Mouse (Mus musculus) cortical plate, adult 2 months (tissue): ENCODE measurements around the gene Ezr. TPM values are rescaled to one million over a fixed set of nuclear protein-coding genes. Genes with fewer than 3 reads are reported as not detected.

Experiments
- H3K27ac ChIP-seq: fragments of 200-500 bp; 2 replicates; pipeline ENCODE4 v1.5.1; 2012; ENCODE audit warnings: low read length, control low read depth, inconsistent platforms; ENCODE audit not compliant: insufficient read depth
- H3K4me1 ChIP-seq: fragments of 200-500 bp; 2 replicates; pipeline ENCODE4 v1.6.1; 2011; ENCODE audit warnings: low read length; ENCODE audit not compliant: control insufficient read depth, insufficient read depth
- H3K4me3 ChIP-seq: fragments of 200-500 bp; 2 replicates; pipeline ENCODE4 v1.5.1; 2011; ENCODE audit warnings: mild to moderate bottlenecking, low read length, control low read depth; ENCODE audit not compliant: insufficient read depth
- CTCF ChIP-seq: fragments of 200-500 bp; IDR thresholded peaks from 2 replicates; pipeline ENCODE4 v1.5.1; 2011; ENCODE audit warnings: mild to moderate bottlenecking, control low read depth, low read length; ENCODE audit not compliant: insufficient read depth; ENCODE audit errors: extremely low read depth
- POLR2A ChIP-seq: fragments of 200-500 bp; IDR thresholded peaks from 2 replicates; pipeline ENCODE4 v1.6.1; 2011; ENCODE audit warnings: mild to moderate bottlenecking, low read length, control low read depth; ENCODE audit not compliant: insufficient read depth; ENCODE audit errors: extremely low read depth
- polyA plus RNA-seq: library from polyadenylated mRNA; depleted of rRNA; stranded (reverse); fragments of >200 nt; gene quantifications from 2 replicates; pipeline ENCODE4 v1.2.3, GENCODE M21; 2012

Ezr gene
- polyA plus RNA-seq, 1 experiment: 53.2 TPM

GRCm38 (mm10) chr17:6794160-6794751 lies 11.7 kb upstream of the Ezr start:
- TF ChIP-seq POLR2A: no peak
- TF ChIP-seq CTCF: no peak
- no peak overlapping the region for H3K27ac ChIP-seq
- H3K4me3 ChIP-seq: no peak overlapping the region
- H3K4me1 ChIP-seq: no peaks in the 10 kb centered on the region

DNA sequence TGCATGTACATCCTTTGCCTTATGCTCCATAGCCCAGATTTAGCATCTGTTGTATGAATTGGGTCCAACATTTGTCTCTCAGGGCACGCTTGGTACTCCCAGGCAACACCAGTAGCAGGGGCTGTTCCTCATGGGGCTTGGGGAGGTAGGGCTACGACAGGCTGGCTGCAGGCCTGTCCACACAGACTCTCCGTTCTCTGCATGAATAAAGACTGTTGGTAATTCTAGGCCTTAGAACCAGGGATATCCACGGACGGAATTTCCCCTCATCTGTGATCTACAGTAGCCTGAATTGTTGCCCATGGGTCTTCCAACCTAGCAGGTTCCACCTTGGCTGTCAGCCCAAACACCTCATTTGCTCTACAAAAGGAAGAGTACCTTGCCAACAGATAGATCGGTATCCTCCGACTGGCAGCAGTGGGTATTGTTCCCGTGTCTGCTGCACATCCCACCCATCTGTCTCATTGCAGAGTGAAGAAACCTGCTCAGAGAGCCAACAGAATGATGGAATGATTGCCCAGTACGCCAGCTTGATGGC lies 7.1 kb upstream of the Ezr start:
- TF ChIP-seq CTCF (no peak), POLR2A (no peak)
- Histone ChIP-seq H3K27ac (no peak overlapping the region), H3K4me1 (no peaks in the 10 kb centered on the region), H3K4me3 (no peak overlapping the region)

DNA sequence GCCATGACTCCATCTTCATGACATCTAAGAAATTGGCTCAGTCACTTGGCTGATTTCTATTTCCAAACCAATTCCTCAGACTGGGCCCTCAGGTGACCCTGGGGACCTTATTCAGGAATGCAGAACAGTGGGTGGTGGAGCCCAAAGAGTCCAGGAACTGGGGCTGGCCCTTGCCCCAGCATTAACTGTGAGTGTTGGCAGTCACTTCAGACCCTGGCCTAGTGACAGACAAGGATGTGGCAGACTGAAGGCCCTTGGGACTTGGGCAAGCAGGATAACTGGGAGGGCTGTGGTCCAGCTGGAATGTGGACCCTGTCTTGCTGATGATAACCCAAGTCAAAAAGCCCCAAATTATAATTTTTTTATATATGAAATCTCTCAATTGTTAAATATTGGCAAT lies 6.5 kb upstream of the Ezr start:
- TF ChIP-seq CTCF (no peak), POLR2A (no peak)
- no peak overlapping the region for H3K4me3 ChIP-seq
- no peaks in the 10 kb centered on the region for H3K4me1 ChIP-seq
- H3K27ac ChIP-seq: no peak overlapping the region

DNA sequence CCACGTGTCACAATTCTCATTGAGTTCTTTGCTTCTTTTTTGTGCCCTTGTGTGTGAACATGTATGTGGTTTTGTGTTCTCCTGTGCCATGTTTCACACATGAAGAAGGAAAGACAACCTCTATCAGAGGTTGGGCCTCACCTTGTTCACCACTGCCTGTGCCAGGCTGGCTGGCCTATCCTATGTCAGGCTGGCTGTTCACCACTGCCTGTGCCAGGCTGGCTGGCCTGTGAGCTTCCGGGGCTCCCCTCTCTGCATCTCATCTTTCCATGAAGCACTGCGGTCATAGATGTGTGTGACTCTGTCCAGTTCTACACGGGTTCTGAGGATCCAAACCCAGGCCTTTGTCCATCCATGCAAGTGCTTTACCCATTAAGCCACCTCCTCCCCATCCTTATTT lies 4.7 kb upstream of the Ezr start:
- Histone ChIP-seq H3K4me3 (no peak overlapping the region), H3K4me1 (no peaks in the 10 kb centered on the region), H3K27ac (no peak overlapping the region)
- no peak for TF ChIP-seq POLR2A
- no peak for TF ChIP-seq CTCF

GRCm38 (mm10) chr17:6783756-6784357 lies 1.3 kb upstream of the Ezr start:
- Histone ChIP-seq H3K4me1 (no peaks in the 10 kb centered on the region), H3K27ac (no peak overlapping the region), H3K4me3 (peak overlapping the region; percentile 70; the same call in 1 of the 2 replicates)
- no peak for TF ChIP-seq CTCF
- TF ChIP-seq POLR2A: no peak

DNA sequence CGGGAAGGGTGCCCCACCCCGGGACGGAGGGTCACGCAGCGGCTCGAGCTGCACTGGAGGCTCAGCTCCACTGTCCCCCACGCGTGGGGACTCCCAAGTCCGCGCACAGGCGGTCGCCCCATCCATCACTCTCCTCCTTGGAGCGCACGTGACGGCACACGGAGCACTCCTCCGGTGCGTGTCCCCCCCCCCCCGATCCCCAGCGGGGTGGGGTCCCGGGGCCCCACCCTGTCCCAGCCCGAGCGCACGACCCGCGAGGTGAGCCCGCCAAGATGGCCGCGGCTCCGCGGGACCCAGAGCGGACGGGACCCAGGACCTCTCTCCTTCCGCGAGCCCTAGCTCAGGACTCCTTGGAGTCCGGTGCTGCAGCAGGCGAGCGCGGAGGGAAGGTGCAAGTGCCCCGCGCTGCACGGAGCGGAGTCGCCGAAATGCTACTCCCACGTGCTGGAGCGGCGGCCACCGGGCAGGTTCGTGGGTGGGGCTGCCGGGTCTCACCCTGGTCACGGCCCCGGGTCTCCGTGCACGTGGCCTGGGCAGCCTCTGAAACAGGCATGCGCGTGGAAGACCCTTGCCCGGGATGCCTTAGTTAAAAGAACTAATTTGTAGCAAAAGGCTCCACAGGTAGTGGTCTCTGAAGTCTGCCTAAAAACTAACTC lies 550 bp upstream of the Ezr start:
- TF ChIP-seq CTCF (no peak), POLR2A (no peak)
- H3K27ac ChIP-seq: peak overlapping the region; percentile 61; the same call in 1 of the 2 replicates
- H3K4me1 ChIP-seq: no peaks in the 10 kb centered on the region
- H3K4me3 ChIP-seq: peak overlapping the region; percentile 70

- TF ChIP-seq POLR2A (no peak), CTCF (no peak)
- no peaks in the 10 kb centered on the region for H3K4me1 ChIP-seq
- peak overlapping the region; percentile 70 for H3K4me3 ChIP-seq
- no peak overlapping the region; the same call in 1 of the 2 replicates for H3K27ac ChIP-seq
Measured at GRCm38 (mm10) chr17:6782033-6782526, 504 bp downstream of the Ezr start.

- Histone ChIP-seq H3K4me3 (peak overlapping the region; percentile 70; the same call in 1 of the 2 replicates), H3K4me1 (no peaks in the 10 kb centered on the region)
- TF ChIP-seq CTCF: no peak
- no peak for TF ChIP-seq POLR2A
Measured at GRCm38 (mm10) chr17:6781273-6781672, 1.3 kb downstream of the Ezr start.

DNA sequence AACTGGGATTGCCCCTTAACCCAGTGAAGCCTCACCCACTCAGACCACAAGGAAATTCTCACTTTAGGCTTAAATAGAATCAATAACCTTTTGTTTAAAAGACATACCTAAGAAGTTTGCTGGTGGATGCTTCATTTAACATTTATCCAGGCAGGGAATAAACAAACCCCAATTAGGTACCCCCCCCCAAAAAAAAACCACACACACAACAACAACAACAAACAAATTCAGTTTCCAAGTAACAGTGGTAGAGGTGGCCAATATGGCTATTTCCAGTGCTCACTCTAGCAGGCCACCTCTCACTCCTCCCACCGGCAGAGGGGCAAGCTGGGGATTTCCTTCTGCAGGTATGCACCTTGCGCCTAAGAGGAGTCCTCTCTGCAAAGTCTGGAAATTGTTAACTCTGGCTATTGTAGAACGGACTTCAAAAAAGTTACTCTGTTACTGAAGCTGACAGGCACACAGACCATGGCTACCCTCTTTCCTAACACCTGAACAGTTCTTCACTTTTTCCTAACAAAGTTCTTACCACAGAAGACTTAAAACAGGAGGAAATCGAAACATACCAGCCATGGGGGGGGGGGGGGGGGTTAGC lies 2.0 kb downstream of the Ezr start:
- no peaks in the 10 kb centered on the region for H3K4me1 ChIP-seq
- TF ChIP-seq POLR2A: no peak
- no peak for TF ChIP-seq CTCF
- no peak overlapping the region for H3K27ac ChIP-seq
- no peak overlapping the region; the same call in 1 of the 2 replicates for H3K4me3 ChIP-seq

More at GRCm38 (mm10) chr17:6781273-6781672, 1.3 kb downstream of the Ezr start:
- no peak overlapping the region for H3K27ac ChIP-seq
